Mouse (Mus musculus) liver, embryonic 15.5 days (tissue): ENCODE results near the gene Ppp6r3. TPM values are rescaled to one million over a fixed set of nuclear protein-coding genes. Genes with fewer than 3 reads are reported as not detected.

Experiments
- ATAC-seq: fragments of 200-750 bp; cut with Nextera tagmentation; 2 replicates; pipeline ENCODE4 v1.8.0; 2017; ENCODE audit warnings: moderate number of reproducible peaks, mild to moderate bottlenecking, moderate library complexity; ENCODE audit not compliant: insufficient read depth
- H3K27ac ChIP-seq: fragments of 300-500 bp; sonication (generic); replicated peaks from 2 replicates; pipeline ENCODE4 v1.5.1; 2015; ENCODE audit warnings: mild to moderate bottlenecking, inconsistent platforms
- H3K27me3 ChIP-seq: fragments of 300-500 bp; sonication (generic); 2 replicates; pipeline ENCODE4 v1.6.1; 2015; ENCODE audit warnings: mild to moderate bottlenecking, inconsistent platforms
- H3K36me3 ChIP-seq: fragments of 300-500 bp; sonication (generic); replicated peaks from 2 replicates; pipeline ENCODE4 v1.6.1; 2015; ENCODE audit warnings: moderate library complexity, mild to moderate bottlenecking, inconsistent platforms
- H3K4me1 ChIP-seq: fragments of 300-500 bp; sonication (generic); replicated peaks from 2 replicates; pipeline ENCODE4 v1.6.1; 2015; ENCODE audit warnings: inconsistent platforms
- H3K4me2 ChIP-seq: fragments of 300-500 bp; sonication (generic); 2 replicates; pipeline ENCODE4 v1.6.1; 2015; ENCODE audit warnings: moderate library complexity, mild to moderate bottlenecking, inconsistent platforms
- H3K4me3 ChIP-seq: fragments of 300-500 bp; sonication (generic); replicated peaks from 2 replicates; pipeline ENCODE4 v1.5.1; 2015; ENCODE audit warnings: mild to moderate bottlenecking, inconsistent platforms
- H3K9ac ChIP-seq: fragments of 300-500 bp; sonication (generic); 2 replicates; pipeline ENCODE4 v1.6.1; 2015; ENCODE audit warnings: moderate library complexity, mild to moderate bottlenecking, inconsistent platforms
- H3K9me3 ChIP-seq: fragments of 300-500 bp; sonication (generic); replicated peaks from 2 replicates; pipeline ENCODE4 v1.6.1; 2016; ENCODE audit warnings: inconsistent platforms
- WGBS: fragments of 180-500 bp; shearing (Covaris S2); methylation state at CpG from one replicate; pipeline ENCODE4 v1.1.7; 2015; ENCODE audit warnings: mixed read lengths; ENCODE audit not compliant: insufficient replicate concordance; 5-methylcytosine and 5-hydroxymethylcytosine counted together
- polyA plus RNA-seq: library from polyadenylated mRNA; unstranded; fragments of >200 nt; fragmentation: Nextera tagmentation; extraction: Ambion mirVana; gene quantifications from 2 replicates; pipeline ENCODE4 v1.2.1, GENCODE M21; 2015

Ppp6r3 gene
- polyA plus RNA-seq, 1 experiment from 2014 or later = 22.4 TPM

- Histone ChIP-seq H3K27me3 (no peaks in the 10 kb centered on the region), H3K9me3 (no peaks in the 10 kb centered on the region), H3K27ac (no peak overlapping the region), H3K36me3 (peaks cover 41% of the 10 kb centered on the region), H3K4me1 (peaks cover 6% of the 10 kb centered on the region; the same call in 1 of the 2 replicates), H3K4me2 (no peak overlapping the region), H3K9ac (no peak overlapping the region), H3K4me3 (no peak overlapping the region)
- 92% methylated on average over 4 of the region's 4 CpGs for WGBS
- no peak for ATAC-seq
Measured at GRCm38 (mm10) chr19:3527531-3527930, 48.0 kb downstream of the Ppp6r3 start.

GRCm38 (mm10) chr19:3519471-3520169 lies 55.9 kb downstream of the Ppp6r3 start:
- Histone ChIP-seq H3K27me3 (no peaks in the 10 kb centered on the region), H3K9ac (no peak overlapping the region), H3K36me3 (peaks cover 91% of the 10 kb centered on the region), H3K9me3 (no peaks in the 10 kb centered on the region), H3K4me2 (no peak overlapping the region), H3K4me1 (peaks cover 8% of the 10 kb centered on the region; the same call in 1 of the 2 replicates), H3K4me3 (no peak overlapping the region), H3K27ac (no peak overlapping the region)
- whole genome bisulfite sequencing = 87% methylated on average over 4 of the region's 4 CpGs
- no peak for ATAC-seq

- H3K4me2 ChIP-seq = no peak overlapping the region
- H3K9ac ChIP-seq = no peak overlapping the region
- no peak overlapping the region for H3K27ac ChIP-seq
- WGBS = 79% methylated on average over 3 of the region's 3 CpGs
- H3K27me3 ChIP-seq = no peaks in the 10 kb centered on the region
- H3K4me1 ChIP-seq = no peaks in the 10 kb centered on the region
- peaks cover 83% of the 10 kb centered on the region for H3K36me3 ChIP-seq
- ATAC-seq = no peak
- no peak overlapping the region for H3K4me3 ChIP-seq
- no peaks in the 10 kb centered on the region for H3K9me3 ChIP-seq
Measured at GRCm38 (mm10) chr19:3497216-3497615, 78.3 kb downstream of the Ppp6r3 start.

- no peak overlapping the region for H3K9ac ChIP-seq
- no peak for ATAC-seq
- H3K27ac ChIP-seq = no peak overlapping the region
- no peaks in the 10 kb centered on the region for H3K27me3 ChIP-seq
- H3K4me1 ChIP-seq = no peaks in the 10 kb centered on the region
- H3K9me3 ChIP-seq = no peaks in the 10 kb centered on the region
- WGBS = 86% methylated on average over 4 of the region's 4 CpGs
- peaks cover 95% of the 10 kb centered on the region for H3K36me3 ChIP-seq
- no peak overlapping the region for H3K4me3 ChIP-seq
- H3K4me2 ChIP-seq = no peak overlapping the region
Measured at GRCm38 (mm10) chr19:3489826-3490225, 85.7 kb downstream of the Ppp6r3 start.

GRCm38 (mm10) chr19:3482831-3483230 lies 92.7 kb downstream of the Ppp6r3 start:
- no peak overlapping the region for H3K4me2 ChIP-seq
- 88% methylated on average over 7 of the region's 7 CpGs for WGBS
- no peaks in the 10 kb centered on the region for H3K27me3 ChIP-seq
- no peak overlapping the region for H3K9ac ChIP-seq
- H3K36me3 ChIP-seq = peaks cover 89% of the 10 kb centered on the region
- no peaks in the 10 kb centered on the region for H3K9me3 ChIP-seq
- H3K4me1 ChIP-seq = no peaks in the 10 kb centered on the region
- no peak overlapping the region for H3K27ac ChIP-seq
- no peak for ATAC-seq
- H3K4me3 ChIP-seq = no peak overlapping the region

GRCm38 (mm10) chr19:3480101-3480500 lies 95.4 kb downstream of the Ppp6r3 start:
- no peak overlapping the region for H3K4me2 ChIP-seq
- H3K9ac ChIP-seq = no peak overlapping the region
- no peak overlapping the region for H3K27ac ChIP-seq
- H3K9me3 ChIP-seq = no peaks in the 10 kb centered on the region
- H3K36me3 ChIP-seq = peaks cover 88% of the 10 kb centered on the region
- no peak overlapping the region for H3K4me3 ChIP-seq
- H3K4me1 ChIP-seq = no peaks in the 10 kb centered on the region
- no peak for ATAC-seq
- WGBS = 83% methylated on average over 8 of the region's 8 CpGs
- no peaks in the 10 kb centered on the region for H3K27me3 ChIP-seq

GRCm38 (mm10) chr19:3476996-3477395 lies 98.6 kb downstream of the Ppp6r3 start:
- H3K9ac ChIP-seq = no peak overlapping the region
- H3K27ac ChIP-seq = no peak overlapping the region
- peaks cover 91% of the 10 kb centered on the region for H3K36me3 ChIP-seq
- no peak for ATAC-seq
- no peaks in the 10 kb centered on the region for H3K27me3 ChIP-seq
- no peak overlapping the region for H3K4me2 ChIP-seq
- WGBS = 81% methylated on average over 3 of the region's 3 CpGs
- no peak overlapping the region for H3K4me3 ChIP-seq
- H3K9me3 ChIP-seq = no peaks in the 10 kb centered on the region
- no peaks in the 10 kb centered on the region for H3K4me1 ChIP-seq

GRCm38 (mm10) chr19:3471218-3471617 lies 104.3 kb downstream of the Ppp6r3 start:
- Histone ChIP-seq H3K27ac (no peak overlapping the region), H3K4me2 (no peak overlapping the region), H3K27me3 (no peaks in the 10 kb centered on the region), H3K4me1 (no peaks in the 10 kb centered on the region), H3K36me3 (peaks cover 97% of the 10 kb centered on the region), H3K4me3 (no peak overlapping the region), H3K9ac (no peak overlapping the region), H3K9me3 (no peaks in the 10 kb centered on the region)
- WGBS = 65% methylated on average over 2 of the region's 2 CpGs
- no peak for ATAC-seq

GRCm38 (mm10) chr19:3467574-3467973 lies 108.0 kb downstream of the Ppp6r3 start:
- Histone ChIP-seq H3K4me1 (no peaks in the 10 kb centered on the region), H3K27me3 (no peaks in the 10 kb centered on the region), H3K4me3 (no peak overlapping the region), H3K36me3 (peaks cover 99% of the 10 kb centered on the region), H3K9ac (no peak overlapping the region), H3K27ac (no peak overlapping the region), H3K4me2 (no peak overlapping the region), H3K9me3 (no peaks in the 10 kb centered on the region)
- no peak for ATAC-seq
- 88% methylated on average over 7 of the region's 7 CpGs for WGBS

- Histone ChIP-seq H3K36me3 (peaks cover 100% of the 10 kb centered on the region), H3K9ac (no peak overlapping the region), H3K4me2 (no peak overlapping the region), H3K27me3 (no peaks in the 10 kb centered on the region), H3K4me3 (no peak overlapping the region), H3K9me3 (no peaks in the 10 kb centered on the region), H3K4me1 (no peaks in the 10 kb centered on the region), H3K27ac (no peak overlapping the region)
- ATAC-seq = no peak
- WGBS = 82% methylated on average over 3 of the region's 3 CpGs
Measured at GRCm38 (mm10) chr19:3459986-3460385, 115.6 kb downstream of the Ppp6r3 start.

GRCm38 (mm10) chr19:3458331-3459099 lies 117.0 kb downstream of the Ppp6r3 start:
- no peak for ATAC-seq
- peaks cover 100% of the 10 kb centered on the region for H3K36me3 ChIP-seq

More at GRCm38 (mm10) chr19:3458331-3459099, 117.0 kb downstream of the Ppp6r3 start:
- Histone ChIP-seq H3K9me3 (no peaks in the 10 kb centered on the region), H3K4me2 (no peak overlapping the region), H3K4me1 (no peaks in the 10 kb centered on the region), H3K4me3 (no peak overlapping the region), H3K27me3 (no peaks in the 10 kb centered on the region), H3K27ac (no peak overlapping the region), H3K9ac (no peak overlapping the region)
- WGBS = 86% methylated on average over 6 of the region's 6 CpGs
